Mouse (Mus musculus): ENCODE data around the gene Tusc2. TPM values are rescaled to one million over a fixed set of nuclear protein-coding genes. Genes with fewer than 3 reads are reported as not detected.

Tusc2 gene
- polyA plus RNA-seq, 1 experiment from 2014 or later, result 45.9 TPM

DNA sequence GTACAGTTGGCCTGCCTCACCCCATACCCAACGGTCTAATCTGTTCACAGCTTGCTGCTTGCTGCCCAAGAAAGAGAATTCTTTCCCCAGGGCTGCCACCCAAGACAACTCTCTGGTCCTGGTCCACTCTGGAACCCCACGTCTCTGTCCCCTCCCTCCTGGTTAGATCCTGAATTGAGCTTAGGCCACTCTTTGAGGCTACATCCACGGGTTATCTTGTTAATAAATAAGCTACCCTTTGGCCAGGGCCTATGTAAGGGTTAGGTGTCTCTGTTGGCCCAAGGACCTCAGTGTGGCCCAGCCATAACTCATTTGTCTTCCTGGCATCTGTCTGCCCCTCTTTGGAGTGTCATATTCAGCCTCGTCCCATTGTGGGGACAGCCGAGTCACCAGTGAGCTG lies 35.3 kb downstream of the Tusc2 start:
- no peaks in the 10 kb centered on the region for H3K27me3 ChIP-seq (ENCODE audit: control insufficient read depth, insufficient read depth, low read length)
- no peaks in the 10 kb centered on the region for H3K9me3 ChIP-seq (ENCODE audit: control insufficient read depth, low read length)
- H3K4me2 ChIP-seq (replicated peaks; ENCODE audit: low read depth, low read length), result no peak overlapping the region
- H3K27ac ChIP-seq (ENCODE audit: low read depth, low read length), result no peak overlapping the region
- H3K4me3 ChIP-seq (ENCODE audit: low read length), result no peak overlapping the region
- ATAC-seq (ENCODE audit: low FRiP score, low TSS enrichment), result no peak
- H3K9ac ChIP-seq (ENCODE audit: low read depth, low read length), result no peak overlapping the region
- no peaks in the 10 kb centered on the region for H3K4me1 ChIP-seq (ENCODE audit: control insufficient read depth, insufficient read depth, low read length)
- H3K36me3 ChIP-seq (ENCODE audit: control insufficient read depth, insufficient read depth, low read length), result peaks cover 14% of the 10 kb centered on the region
- WGBS, result 67% methylated on average over 5 of the region's 5 CpGs

DNA sequence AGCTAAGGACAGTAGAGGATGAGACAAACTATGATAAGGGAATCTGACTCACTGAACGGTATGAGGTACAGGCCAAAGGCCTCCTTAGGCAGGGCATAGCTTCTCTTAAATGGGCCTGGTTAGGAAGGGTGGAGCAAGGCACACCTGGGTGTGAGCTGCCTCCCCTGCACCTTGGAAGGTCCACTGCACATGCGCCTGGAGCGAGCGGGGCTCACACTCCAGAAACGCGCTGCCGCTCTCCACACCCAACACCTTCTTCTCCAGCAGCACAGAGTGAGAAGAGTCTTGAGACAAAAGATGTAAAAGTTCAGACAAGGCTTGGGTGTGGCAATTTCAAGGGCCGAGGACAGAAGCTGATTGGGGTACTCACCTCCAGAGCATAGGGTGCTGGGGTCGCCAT lies 36.4 kb downstream of the Tusc2 start:
- no peak for ATAC-seq (ENCODE audit: low FRiP score, low TSS enrichment)
- peaks cover 10% of the 10 kb centered on the region for H3K4me1 ChIP-seq (ENCODE audit: control insufficient read depth, insufficient read depth, low read length)
- H3K9ac ChIP-seq (ENCODE audit: low read depth, low read length), result no peak overlapping the region
- H3K4me2 ChIP-seq (replicated peaks; ENCODE audit: low read depth, low read length), result no peak overlapping the region
- H3K36me3 ChIP-seq (ENCODE audit: control insufficient read depth, insufficient read depth, low read length), result peaks cover 4% of the 10 kb centered on the region; the same call in 1 of the 2 replicates
- no peak overlapping the region for H3K27ac ChIP-seq (ENCODE audit: low read depth, low read length)
- WGBS, result 84% methylated on average over 9 of the region's 9 CpGs
- H3K4me3 ChIP-seq (ENCODE audit: low read length), result no peak overlapping the region
- H3K9me3 ChIP-seq (ENCODE audit: control insufficient read depth, low read length), result no peaks in the 10 kb centered on the region
- no peaks in the 10 kb centered on the region for H3K27me3 ChIP-seq (ENCODE audit: control insufficient read depth, insufficient read depth, low read length)

DNA sequence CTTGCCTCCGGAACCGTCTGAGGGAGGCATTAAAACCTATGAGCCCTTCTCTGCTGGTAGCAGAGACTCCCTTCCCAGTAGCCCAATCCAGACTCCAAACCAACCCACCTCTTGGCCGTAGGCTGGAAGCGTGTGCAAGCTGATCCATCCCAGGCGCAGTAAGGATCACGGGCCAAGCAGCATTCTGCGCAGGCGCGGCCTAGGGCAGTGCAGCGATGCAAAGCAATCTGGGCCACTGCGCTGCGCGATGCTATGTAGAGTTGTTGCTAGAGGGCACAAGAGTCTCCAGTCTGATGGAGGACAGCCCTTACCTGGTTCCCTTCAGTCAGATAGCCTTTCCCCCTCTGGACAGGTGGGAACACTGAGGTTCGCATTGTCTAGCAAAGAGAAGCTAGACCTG lies 36.8 kb downstream of the Tusc2 start:
- peaks cover 13% of the 10 kb centered on the region for H3K4me1 ChIP-seq (ENCODE audit: control insufficient read depth, insufficient read depth, low read length)
- WGBS, result 73% methylated on average over 14 of the region's 14 CpGs
- H3K4me2 ChIP-seq (replicated peaks; ENCODE audit: low read depth, low read length), result no peak overlapping the region
- no peaks in the 10 kb centered on the region for H3K9me3 ChIP-seq (ENCODE audit: control insufficient read depth, low read length)
- H3K27ac ChIP-seq (ENCODE audit: low read depth, low read length), result no peak overlapping the region
- no peak overlapping the region for H3K4me3 ChIP-seq (ENCODE audit: low read length)
- ATAC-seq (ENCODE audit: low FRiP score, low TSS enrichment), result no peak
- peaks cover 1% of the 10 kb centered on the region; the same call in 1 of the 2 replicates for H3K36me3 ChIP-seq (ENCODE audit: control insufficient read depth, insufficient read depth, low read length)
- H3K9ac ChIP-seq (ENCODE audit: low read depth, low read length), result no peak overlapping the region
- no peaks in the 10 kb centered on the region for H3K27me3 ChIP-seq (ENCODE audit: control insufficient read depth, insufficient read depth, low read length)

DNA sequence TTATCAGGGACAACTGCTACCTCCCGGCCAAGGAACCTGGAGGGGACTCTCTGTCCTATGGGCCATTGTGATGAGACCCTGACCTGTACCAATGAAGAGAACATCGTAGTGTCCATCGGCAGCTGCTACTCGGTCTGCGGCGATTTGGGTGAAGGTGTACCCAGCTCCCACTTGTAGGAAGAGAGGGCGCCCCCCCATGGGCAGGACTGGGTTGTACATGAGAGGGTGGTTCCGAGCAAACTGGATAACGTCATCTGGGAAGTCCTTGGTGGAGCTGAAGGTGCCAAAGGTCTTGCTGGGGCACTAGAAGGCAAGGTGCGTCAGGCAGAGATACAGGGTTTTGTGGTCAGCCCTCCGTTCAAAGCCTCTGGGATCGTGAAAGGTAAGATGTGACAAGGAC lies 37.7 kb downstream of the Tusc2 start:
- WGBS, result 81% methylated on average over 12 of the region's 12 CpGs
- Histone ChIP-seq H3K4me2 (replicated peaks; ENCODE audit: low read depth, low read length) (no peak overlapping the region), H3K36me3 (ENCODE audit: control insufficient read depth, insufficient read depth, low read length) (no peaks in the 10 kb centered on the region), H3K27ac (ENCODE audit: low read depth, low read length) (no peak overlapping the region), H3K4me1 (ENCODE audit: control insufficient read depth, insufficient read depth, low read length) (peaks cover 22% of the 10 kb centered on the region), H3K9me3 (ENCODE audit: control insufficient read depth, low read length) (no peaks in the 10 kb centered on the region), H3K27me3 (ENCODE audit: control insufficient read depth, insufficient read depth, low read length) (no peaks in the 10 kb centered on the region), H3K4me3 (ENCODE audit: low read length) (no peak overlapping the region), H3K9ac (ENCODE audit: low read depth, low read length) (no peak overlapping the region)
- no peak for ATAC-seq (ENCODE audit: low FRiP score, low TSS enrichment)

DNA sequence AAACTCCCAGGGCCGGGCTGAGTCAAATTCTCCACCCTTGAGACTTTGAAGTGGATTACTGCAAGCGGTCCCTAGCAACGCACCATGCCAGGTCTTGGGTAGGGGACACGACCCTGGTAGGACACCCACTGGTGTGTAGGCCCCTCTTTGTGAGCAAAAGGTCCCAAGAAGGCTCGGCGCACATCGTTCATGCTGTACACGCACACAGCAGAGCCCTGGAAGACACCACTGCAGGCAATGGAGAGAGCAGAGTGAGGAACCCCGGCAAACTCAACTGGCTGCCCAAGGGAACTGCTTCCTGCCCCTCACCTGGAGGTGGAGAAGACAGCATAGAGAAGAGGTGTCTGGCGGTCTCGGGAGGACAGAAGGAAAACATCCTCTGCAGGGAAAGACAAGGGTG lies 38.2 kb downstream of the Tusc2 start:
- Histone ChIP-seq H3K9ac (ENCODE audit: low read depth, low read length) (no peak overlapping the region), H3K27me3 (ENCODE audit: control insufficient read depth, insufficient read depth, low read length) (no peaks in the 10 kb centered on the region), H3K4me1 (ENCODE audit: control insufficient read depth, insufficient read depth, low read length) (peaks cover 27% of the 10 kb centered on the region), H3K36me3 (ENCODE audit: control insufficient read depth, insufficient read depth, low read length) (no peaks in the 10 kb centered on the region), H3K4me3 (ENCODE audit: low read length) (no peak overlapping the region), H3K9me3 (ENCODE audit: control insufficient read depth, low read length) (no peaks in the 10 kb centered on the region), H3K4me2 (replicated peaks; ENCODE audit: low read depth, low read length) (no peak overlapping the region), H3K27ac (ENCODE audit: low read depth, low read length) (no peak overlapping the region)
- 87% methylated on average over 11 of the region's 11 CpGs for WGBS
- no peak for ATAC-seq (ENCODE audit: low FRiP score, low TSS enrichment)

DNA sequence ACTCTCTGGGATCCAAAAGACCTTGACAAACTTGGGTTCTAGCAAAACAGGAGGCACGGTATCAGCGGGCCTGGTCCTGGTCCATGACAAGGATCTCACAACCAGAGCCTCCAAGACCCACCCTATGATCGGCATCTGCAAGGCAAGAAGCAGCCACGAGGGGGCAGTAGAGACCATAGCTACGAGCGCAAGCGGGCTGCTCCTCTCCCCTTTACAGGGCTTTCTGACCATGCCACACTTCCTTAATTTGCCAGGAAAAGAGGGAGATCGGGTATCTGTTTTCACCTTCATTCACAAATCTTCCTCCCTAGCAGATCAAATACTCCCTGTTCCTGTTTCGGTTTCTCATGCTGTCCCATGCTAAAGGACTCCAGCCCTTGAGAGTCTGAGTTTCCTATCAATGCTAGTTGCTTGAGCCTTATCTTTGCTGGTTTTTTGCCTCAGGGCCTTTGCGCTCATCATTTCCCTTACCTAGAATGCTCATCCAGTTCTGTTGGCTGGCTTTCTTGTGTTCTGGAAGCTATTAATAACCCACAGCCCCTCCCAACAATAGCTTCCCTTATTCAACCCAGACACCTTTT lies 39.1 kb downstream of the Tusc2 start:
- H3K4me3 ChIP-seq (ENCODE audit: low read length), result no peak overlapping the region
- H3K4me1 ChIP-seq (ENCODE audit: control insufficient read depth, insufficient read depth, low read length), result peaks cover 36% of the 10 kb centered on the region
- WGBS, result 11% methylated on average over 10 of the region's 10 CpGs
- no peak overlapping the region for H3K4me2 ChIP-seq (replicated peaks; ENCODE audit: low read depth, low read length)
- H3K9me3 ChIP-seq (ENCODE audit: control insufficient read depth, low read length), result no peaks in the 10 kb centered on the region
- no peaks in the 10 kb centered on the region for H3K36me3 ChIP-seq (ENCODE audit: control insufficient read depth, insufficient read depth, low read length)
- H3K27me3 ChIP-seq (ENCODE audit: control insufficient read depth, insufficient read depth, low read length), result no peaks in the 10 kb centered on the region
- no peak overlapping the region for H3K27ac ChIP-seq (ENCODE audit: low read depth, low read length)
- H3K9ac ChIP-seq (ENCODE audit: low read depth, low read length), result no peak overlapping the region
- peak; percentile 32; the same call in 1 of the 2 replicates for ATAC-seq (ENCODE audit: low FRiP score, low TSS enrichment)

DNA sequence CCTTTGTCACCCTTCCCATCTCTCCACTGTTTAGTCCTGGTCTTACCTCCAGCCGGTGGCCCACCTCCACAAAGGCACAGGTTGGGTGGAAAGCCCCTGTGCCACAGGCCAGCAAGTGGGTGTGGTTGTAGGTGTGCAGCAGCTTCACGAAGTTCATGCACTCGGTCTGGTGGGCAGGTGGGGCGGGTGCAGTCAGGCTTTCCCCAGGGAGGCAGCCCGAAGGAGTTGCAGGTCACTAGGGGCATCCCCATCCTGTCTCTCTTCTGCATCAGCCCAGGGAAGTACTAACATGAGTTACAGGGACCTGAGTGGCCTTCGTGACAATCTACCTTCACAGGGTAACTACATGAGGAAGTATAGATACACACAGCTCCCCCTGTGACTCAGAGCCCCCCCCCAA lies 40.2 kb downstream of the Tusc2 start:
- Histone ChIP-seq H3K36me3 (ENCODE audit: control insufficient read depth, insufficient read depth, low read length) (no peaks in the 10 kb centered on the region), H3K27me3 (ENCODE audit: control insufficient read depth, insufficient read depth, low read length) (no peaks in the 10 kb centered on the region), H3K27ac (ENCODE audit: low read depth, low read length) (no peak overlapping the region), H3K4me1 (ENCODE audit: control insufficient read depth, insufficient read depth, low read length) (peaks cover 46% of the 10 kb centered on the region), H3K4me3 (ENCODE audit: low read length) (no peak overlapping the region), H3K4me2 (replicated peaks; ENCODE audit: low read depth, low read length) (no peak overlapping the region), H3K9ac (ENCODE audit: low read depth, low read length) (no peak overlapping the region), H3K9me3 (ENCODE audit: control insufficient read depth, low read length) (no peaks in the 10 kb centered on the region)
- no peak for ATAC-seq (ENCODE audit: low FRiP score, low TSS enrichment)
- 61% methylated on average over 6 of the region's 6 CpGs for WGBS

DNA sequence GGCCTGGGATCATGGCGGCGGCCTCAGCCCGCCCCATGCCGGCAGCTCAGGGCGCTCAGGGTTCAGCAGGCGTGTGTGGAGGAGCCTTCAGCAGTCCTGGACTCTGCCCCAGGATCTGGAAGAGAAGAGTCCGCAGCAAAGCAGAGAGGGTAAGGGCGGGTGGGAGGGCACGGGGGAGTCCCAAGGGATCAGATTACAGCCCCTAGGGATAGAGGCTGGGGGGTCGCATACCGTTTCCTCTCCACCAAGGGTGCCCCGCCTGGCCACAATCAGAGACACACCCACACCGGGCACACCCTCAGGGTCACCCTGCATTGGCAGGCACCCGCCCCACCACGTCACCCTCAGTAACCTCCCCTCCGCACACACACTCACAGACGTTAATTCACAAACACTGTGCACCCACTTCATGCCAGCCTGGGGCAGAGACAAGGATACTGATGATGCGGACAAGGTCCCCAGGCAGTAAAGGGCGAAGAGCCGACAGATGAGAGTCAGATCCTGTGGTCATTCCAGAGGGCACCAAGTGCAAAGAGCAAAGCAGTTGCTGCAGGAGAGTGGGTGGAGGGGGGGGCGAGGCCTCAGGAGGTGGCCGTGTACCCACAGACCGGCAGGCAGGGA lies 42.1 kb downstream of the Tusc2 start:
- 22% methylated on average over 23 of the region's 23 CpGs for WGBS
- Histone ChIP-seq H3K27me3 (ENCODE audit: control insufficient read depth, insufficient read depth, low read length) (no peaks in the 10 kb centered on the region), H3K4me2 (replicated peaks; ENCODE audit: low read depth, low read length) (peak overlapping the region; percentile 37), H3K4me3 (ENCODE audit: low read length) (peak overlapping the region; percentile 24), H3K9me3 (ENCODE audit: control insufficient read depth, low read length) (no peaks in the 10 kb centered on the region), H3K4me1 (ENCODE audit: control insufficient read depth, insufficient read depth, low read length) (peaks cover 59% of the 10 kb centered on the region), H3K9ac (ENCODE audit: low read depth, low read length) (peak overlapping the region; percentile 51; the same call in 1 of the 2 replicates), H3K36me3 (ENCODE audit: control insufficient read depth, insufficient read depth, low read length) (no peaks in the 10 kb centered on the region), H3K27ac (ENCODE audit: low read depth, low read length) (peak overlapping the region; percentile 80)
- peak; percentile 51 for ATAC-seq (ENCODE audit: low FRiP score, low TSS enrichment)

DNA sequence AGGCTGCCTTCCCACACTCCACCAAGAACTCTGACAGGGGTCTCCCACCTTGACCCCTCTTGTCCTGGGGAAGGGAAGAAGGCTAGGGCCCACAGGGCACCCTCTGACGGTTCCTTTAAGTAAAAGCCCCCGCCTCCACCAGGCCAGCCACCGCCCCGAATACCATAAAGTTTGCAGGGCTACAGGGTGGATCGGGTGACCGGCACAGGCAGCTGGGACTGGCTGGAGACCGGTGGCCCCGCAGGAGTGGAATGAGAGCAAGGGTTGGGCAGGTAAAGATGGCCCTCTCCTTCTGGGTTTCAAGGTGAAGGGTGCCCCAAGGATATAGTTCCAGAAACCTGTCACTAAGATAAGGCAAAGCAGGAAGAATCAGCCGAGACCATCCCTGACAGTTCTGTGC lies 43.5 kb downstream of the Tusc2 start:
- no peaks in the 10 kb centered on the region for H3K27me3 ChIP-seq (ENCODE audit: control insufficient read depth, insufficient read depth, low read length)
- H3K4me1 ChIP-seq (ENCODE audit: control insufficient read depth, insufficient read depth, low read length), result peaks cover 59% of the 10 kb centered on the region
- peak overlapping the region; percentile 26; the same call in 1 of the 2 replicates for H3K4me2 ChIP-seq (replicated peaks; ENCODE audit: low read depth, low read length)
- H3K9me3 ChIP-seq (ENCODE audit: control insufficient read depth, low read length), result no peaks in the 10 kb centered on the region
- WGBS, result 2% methylated on average over 9 of the region's 9 CpGs
- ATAC-seq (ENCODE audit: low FRiP score, low TSS enrichment), result 0 out of 2 replicates have a peak, but pooled peaks have one; percentile 19
- peak overlapping the region; percentile 9; the same call in 1 of the 2 replicates for H3K4me3 ChIP-seq (ENCODE audit: low read length)
- no peaks in the 10 kb centered on the region for H3K36me3 ChIP-seq (ENCODE audit: control insufficient read depth, insufficient read depth, low read length)
- peak overlapping the region; percentile 80 for H3K27ac ChIP-seq (ENCODE audit: low read depth, low read length)
- peak overlapping the region; percentile 37; the same call in 1 of the 2 replicates for H3K9ac ChIP-seq (ENCODE audit: low read depth, low read length)

All from kidney, embryonic 14.5 days (tissue).